Mouse (Mus musculus): Measurements from ENCODE around the gene Fam83c. TPM values are rescaled to one million over a fixed set of nuclear protein-coding genes. Genes with fewer than 3 reads are reported as not detected.

Fam83c gene
- 0.21 and 0.23 TPM in 2 replicates for polyA plus RNA-seq (2015; fragmentation: Nextera tagmentation; extraction: Ambion mirVana)

DNA sequence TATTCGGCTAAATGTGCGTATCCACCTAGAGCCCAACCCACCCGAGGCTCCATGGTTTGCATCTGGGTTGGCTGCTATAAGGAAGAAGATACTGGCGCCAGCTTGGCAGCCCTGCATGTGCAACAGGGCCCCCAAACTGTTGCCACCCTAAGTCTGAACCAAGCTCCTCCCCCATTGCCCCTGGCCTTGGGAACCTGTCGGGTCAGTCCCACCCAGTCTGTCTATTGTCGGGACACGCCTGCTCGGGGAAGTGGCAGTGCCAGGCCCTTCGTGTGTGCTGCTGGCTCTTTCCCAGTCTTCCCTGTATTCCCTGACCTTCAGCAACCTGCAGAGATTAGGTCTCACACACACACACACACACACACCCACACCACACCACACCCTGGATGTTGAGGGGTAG, at the start of gene Fam83c:
Fam83c (minus strand) TSS at position 123 of the 400 bp plus-strand sequence.

GRCm38 (mm10) chr2:155826630-155827424, 7.8 kb downstream of the Fam83c start, which contains the start of gene Eif6:
Gene Eif6, minus strand, starts transcription at chr2:155826925.

DNA sequence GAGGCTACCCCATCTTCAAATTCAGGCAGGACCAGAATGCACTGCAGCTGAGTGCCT, 15.4 kb downstream of the Fam83c start, which contains the start of gene BC029722:
BC029722 (minus strand) TSS at position 35 of the 57 bp plus-strand sequence.

Other genes starting within 250 kb of the Fam83c start
- gene Gss, start 242.0 kb downstream of the Fam83c start, polyA plus RNA-seq (2015; fragmentation: Nextera tagmentation; extraction: Ambion mirVana) = 15.7 and 16.6 TPM in 2 replicates
- gene Myh7b, start 223.6 kb downstream of the Fam83c start, polyA plus RNA-seq (2015; fragmentation: Nextera tagmentation; extraction: Ambion mirVana) = 2.9 and 4.4 TPM in 2 replicates
- gene Trpc4ap, start 142.5 kb downstream of the Fam83c start, polyA plus RNA-seq (2015; fragmentation: Nextera tagmentation; extraction: Ambion mirVana) = 129 and 133 TPM in 2 replicates
- gene Edem2, start 105.4 kb downstream of the Fam83c start, polyA plus RNA-seq (2015; fragmentation: Nextera tagmentation; extraction: Ambion mirVana) = 26.5 and 30.5 TPM in 2 replicates
- gene Gm17581, start 99.0 kb downstream of the Fam83c start, polyA plus RNA-seq (2015; fragmentation: Nextera tagmentation; extraction: Ambion mirVana) = not detected in 2 replicates
- gene Procr, start 83.7 kb downstream of the Fam83c start, polyA plus RNA-seq (2015; fragmentation: Nextera tagmentation; extraction: Ambion mirVana) = 4.1 and 4.3 TPM in 2 replicates
- gene Mmp24, start 59.5 kb downstream of the Fam83c start, polyA plus RNA-seq (2015; fragmentation: Nextera tagmentation; extraction: Ambion mirVana) = 13.4 and 15.4 TPM in 2 replicates
- 62.5 and 64.9 TPM in 2 replicates for gene BC029722, start 15.4 kb downstream of the Fam83c start, polyA plus RNA-seq (2015; fragmentation: Nextera tagmentation; extraction: Ambion mirVana)
- gene Eif6, start 7.9 kb downstream of the Fam83c start, polyA plus RNA-seq (2015; fragmentation: Nextera tagmentation; extraction: Ambion mirVana) = 138 and 140 TPM in 2 replicates
- gene Uqcc1, start 95.5 kb upstream of the Fam83c start, polyA plus RNA-seq (2015; fragmentation: Nextera tagmentation; extraction: Ambion mirVana) = 55.5 and 58.6 TPM in 2 replicates
- not detected in 2 replicates for gene Gm15557, start 105.9 kb upstream of the Fam83c start, polyA plus RNA-seq (2015; fragmentation: Nextera tagmentation; extraction: Ambion mirVana)
- 0.62 and 0.85 TPM in 2 replicates for gene Gdf5, start 110.5 kb upstream of the Fam83c start, polyA plus RNA-seq (2015; fragmentation: Nextera tagmentation; extraction: Ambion mirVana)
- 12.9 and 13.4 TPM in 2 replicates for gene Cep250, start 121.6 kb upstream of the Fam83c start, polyA plus RNA-seq (2015; fragmentation: Nextera tagmentation; extraction: Ambion mirVana)
- gene 6430550D23Rik, start 173.1 kb upstream of the Fam83c start, polyA plus RNA-seq (2015; fragmentation: Nextera tagmentation; extraction: Ambion mirVana) = 1.1 and 1.6 TPM in 2 replicates
- gene Ergic3, start 173.2 kb upstream of the Fam83c start, polyA plus RNA-seq (2015; fragmentation: Nextera tagmentation; extraction: Ambion mirVana) = 418 and 471 TPM in 2 replicates
- gene Fer1l4, start 218.1 kb upstream of the Fam83c start, polyA plus RNA-seq (2015; fragmentation: Nextera tagmentation; extraction: Ambion mirVana) = not detected in 2 replicates
- 4.9 and 7.8 TPM in 2 replicates for gene Spag4, start 230.3 kb upstream of the Fam83c start, polyA plus RNA-seq (2015; fragmentation: Nextera tagmentation; extraction: Ambion mirVana)

All from neural tube, postnatal 0 days (tissue).